Mouse (Mus musculus) spleen, adult 2 months (tissue): Measurements from ENCODE around the gene Pde7b.

Experiments
- CTCF ChIP-seq: fragments of 200-500 bp; IDR thresholded peaks from 2 replicates; pipeline ENCODE4 v1.5.1; 2011; ENCODE audit warnings: mild to moderate bottlenecking, inconsistent platforms; ENCODE audit not compliant: insufficient read depth, insufficient read length, insufficient replicate concordance; ENCODE audit errors: extremely low read depth
- POLR2A ChIP-seq: fragments of 200-500 bp; IDR thresholded peaks from 2 replicates; pipeline ENCODE4 v1.6.1; 2011; ENCODE audit warnings: low read depth, low read length, inconsistent platforms

GRCm38 (mm10) chr10:20531921-20532320 lies 193.0 kb downstream of the Pde7b start:
- TF ChIP-seq POLR2A (no peak), CTCF (no peak)
